Mouse (Mus musculus): ENCODE results near the gene Dcdc2a. TPM values are rescaled to one million over a fixed set of nuclear protein-coding genes. Genes with fewer than 3 reads are reported as not detected.

The Dcdc2a gene
- total RNA-seq, 1 experiment from 2014 or later: 0.33 TPM

DNA sequence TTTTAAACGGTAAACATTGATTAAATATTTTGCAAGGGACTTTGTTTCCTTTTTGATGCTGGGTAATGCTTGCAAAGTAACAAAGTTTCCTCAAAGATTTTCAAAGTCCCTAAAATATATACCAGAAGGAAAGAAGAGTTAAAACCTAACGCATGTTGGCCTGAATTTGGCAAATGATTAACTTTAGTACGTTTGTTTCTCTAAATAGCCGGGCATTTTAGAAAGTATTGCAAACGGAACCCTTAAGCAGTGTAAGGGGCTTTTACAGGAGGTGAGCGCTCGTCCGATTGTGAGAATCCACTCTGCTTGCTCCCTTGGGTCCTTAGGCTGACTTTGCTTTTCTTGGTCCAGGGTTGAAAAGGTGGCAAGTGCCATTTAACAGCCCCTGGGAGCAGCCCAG is 41.5 kb downstream of the Dcdc2a start:
- DNase-seq: no peak

DNA sequence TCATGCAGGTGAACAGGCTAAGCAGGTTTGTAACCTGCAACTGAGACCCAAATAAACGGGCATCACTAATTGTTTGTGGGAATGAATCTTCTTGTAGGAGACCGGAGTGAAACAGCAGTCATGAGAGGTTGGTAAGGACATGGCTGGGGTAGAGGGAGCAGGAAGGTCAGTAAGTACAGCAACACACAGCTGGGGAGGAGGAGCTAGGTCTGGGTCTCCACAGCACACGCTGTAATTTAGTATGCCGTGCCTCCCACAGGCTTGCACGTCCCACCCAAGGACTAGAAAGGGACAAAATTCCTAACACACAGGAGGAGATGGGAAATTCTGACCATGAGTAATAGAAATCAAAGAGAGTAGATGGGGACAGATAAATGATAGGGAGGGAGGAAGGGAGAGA is 42.8 kb downstream of the Dcdc2a start:
- no peak for DNase-seq

DNA sequence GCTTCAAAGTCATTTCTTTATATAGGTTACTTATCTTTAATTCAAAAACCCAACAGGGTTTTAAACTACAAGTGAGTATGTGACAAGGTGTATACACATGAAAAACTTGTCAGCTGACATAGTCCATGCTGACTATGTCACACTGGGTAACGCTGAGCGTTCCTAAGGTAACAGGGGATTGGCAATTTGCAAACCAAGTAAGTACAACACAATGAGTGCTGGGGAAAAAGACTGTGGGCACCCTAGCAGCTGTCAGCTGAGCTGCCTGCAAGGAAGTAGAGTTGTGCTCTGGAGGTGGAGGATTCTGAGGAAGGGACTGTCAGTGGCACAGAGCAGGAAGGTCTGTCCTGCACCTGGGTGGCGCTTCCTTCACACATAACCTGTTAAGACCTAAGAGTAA is 43.7 kb downstream of the Dcdc2a start:
- DNase-seq: no peak

DNA sequence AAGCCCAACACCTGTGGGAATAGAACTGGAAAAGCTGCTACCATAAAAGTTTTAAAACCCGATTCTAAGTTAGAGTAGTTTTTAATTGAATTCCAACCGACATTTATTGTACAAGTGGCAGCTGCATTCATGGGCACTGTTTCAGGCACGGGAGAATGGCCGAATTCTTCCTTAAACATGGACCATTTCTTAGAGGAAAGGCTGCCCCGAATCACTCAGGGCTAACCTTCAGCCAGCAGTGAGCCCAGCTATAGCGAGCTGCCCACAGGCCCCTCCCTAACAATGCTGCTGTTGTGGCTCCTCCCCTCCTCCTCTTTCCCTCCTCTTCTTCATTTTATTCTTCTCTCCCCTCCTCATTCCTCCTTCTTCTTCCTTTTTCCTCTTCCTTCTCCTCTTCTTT is 44.8 kb downstream of the Dcdc2a start:
- DNase-seq: no peak

DNA sequence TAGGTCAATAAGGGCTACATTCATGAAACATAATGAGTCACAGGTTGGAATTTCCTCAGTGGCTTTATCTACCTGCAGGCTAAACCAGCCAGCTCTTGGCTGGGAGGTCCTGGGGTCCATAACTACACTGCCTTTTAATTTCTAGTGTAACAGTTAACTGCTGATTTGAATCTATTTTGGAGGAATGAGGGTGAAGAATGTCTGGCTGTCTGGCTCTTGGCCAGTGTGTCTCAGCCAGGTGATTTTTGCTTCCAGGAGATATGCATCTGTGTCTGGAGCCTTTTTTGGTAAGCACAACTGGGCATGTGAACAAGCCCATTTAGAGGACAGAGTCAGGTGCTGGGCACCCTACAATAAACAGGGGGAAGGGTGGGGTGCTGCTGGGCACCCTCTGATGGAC is 49.9 kb downstream of the Dcdc2a start:
- DNase-seq: no peak

DNA sequence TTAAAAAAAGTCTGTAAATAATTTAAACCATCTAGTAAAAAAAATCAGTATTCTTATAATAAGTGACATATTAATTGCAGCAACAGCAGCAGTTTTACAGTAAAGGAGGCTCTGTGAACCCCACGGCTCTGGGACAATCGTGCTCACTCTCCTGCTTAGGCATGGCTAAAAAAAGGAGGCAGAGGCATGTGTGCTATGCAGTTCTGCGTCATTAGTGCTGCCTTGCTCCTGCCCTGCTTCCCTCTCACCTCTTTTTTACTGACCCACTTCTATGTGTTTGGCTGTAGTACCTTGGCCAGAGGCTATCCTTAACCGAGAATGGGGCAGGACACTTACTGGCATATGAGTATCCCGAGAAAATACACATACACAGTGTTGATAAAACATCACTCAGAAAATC is 50.9 kb downstream of the Dcdc2a start:
- DNase-seq: no peak

DNA sequence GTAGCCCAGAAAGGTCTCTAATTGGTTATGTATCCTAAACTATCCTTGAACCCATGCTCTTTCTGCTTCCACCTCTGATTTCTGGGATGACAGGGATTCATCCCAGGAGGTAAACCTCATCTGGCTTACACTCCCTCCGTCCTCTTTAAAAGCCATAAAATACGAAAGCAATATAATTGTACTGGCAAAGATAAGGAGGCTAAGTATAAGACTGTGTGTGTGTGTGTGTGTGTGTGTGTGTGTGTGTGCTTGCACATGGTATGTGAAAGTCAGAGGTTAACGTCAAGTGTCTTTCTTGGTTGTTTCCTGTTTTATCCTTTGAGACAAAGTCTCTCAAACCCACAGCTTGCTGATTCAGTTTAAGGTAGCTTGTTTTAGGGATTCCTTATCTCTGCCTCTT is 52.5 kb downstream of the Dcdc2a start:
- no peak for DNase-seq

DNA sequence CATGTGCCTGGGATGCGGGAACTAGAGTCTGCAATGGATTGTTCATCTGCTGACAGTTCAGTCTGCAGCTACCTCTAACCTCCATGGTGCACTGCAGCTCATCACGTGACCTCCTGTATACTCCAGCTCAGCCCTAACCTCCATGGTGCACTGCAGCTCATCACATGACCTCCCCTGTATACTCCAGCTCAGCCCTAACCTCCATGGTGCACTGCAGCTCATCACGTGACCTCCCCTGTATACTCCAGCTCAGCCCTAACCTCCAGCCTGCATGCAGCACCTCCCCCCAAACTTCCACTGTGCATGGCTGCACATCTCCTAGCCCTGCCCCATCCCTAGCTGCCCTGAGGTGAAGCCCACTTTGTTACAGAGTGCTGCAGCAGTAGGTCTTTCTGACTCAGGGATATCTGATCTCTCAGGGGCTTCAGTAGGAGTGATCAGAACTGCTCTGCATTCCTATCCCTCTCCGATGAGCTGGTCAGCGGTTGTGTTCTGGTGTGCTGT is 54.8 kb downstream of the Dcdc2a start:
- DNase-seq: no peak

DNA sequence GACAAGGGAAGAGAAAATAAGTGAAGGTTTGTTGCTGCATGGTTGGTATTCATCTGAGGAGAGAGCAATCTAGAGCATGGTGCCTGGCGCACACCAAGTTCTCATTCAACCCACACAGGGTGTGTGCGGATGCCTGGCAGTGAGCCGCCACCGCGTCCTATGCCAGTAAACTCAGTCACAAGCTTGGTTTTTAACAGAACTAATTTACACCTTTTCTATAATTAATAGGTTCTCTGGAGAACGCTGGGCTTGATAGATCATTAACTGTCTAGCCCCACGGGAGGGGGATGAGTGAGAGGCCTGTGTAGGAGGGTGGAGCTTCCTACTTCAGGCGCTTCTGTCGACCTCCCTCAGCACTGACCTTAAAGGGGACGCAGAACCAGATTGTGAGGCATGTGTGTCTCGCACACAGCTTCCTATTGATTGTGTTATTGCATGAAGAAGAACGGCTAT is 59.7 kb downstream of the Dcdc2a start:
- peak; percentile 38 for DNase-seq

DNA sequence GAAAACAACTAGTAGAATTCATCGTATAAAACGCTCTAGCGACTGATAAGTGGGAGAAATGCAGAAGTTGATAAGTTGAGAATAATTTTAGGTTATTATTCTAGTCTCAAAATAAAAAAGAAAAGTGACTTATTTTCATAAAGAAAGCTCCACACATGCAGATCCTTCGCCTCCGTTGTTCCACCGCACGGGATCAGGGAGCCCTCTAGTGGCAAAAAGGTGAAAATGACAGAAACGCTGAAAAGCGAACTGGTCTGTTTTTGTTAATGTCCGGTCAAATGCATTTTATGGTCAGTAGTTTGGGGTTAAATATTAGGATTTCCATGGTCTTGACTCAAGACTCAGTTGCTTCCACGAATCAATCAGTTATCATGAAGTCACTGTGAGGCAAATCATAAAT is 60.2 kb downstream of the Dcdc2a start:
- peak; percentile 60 for DNase-seq

DNA sequence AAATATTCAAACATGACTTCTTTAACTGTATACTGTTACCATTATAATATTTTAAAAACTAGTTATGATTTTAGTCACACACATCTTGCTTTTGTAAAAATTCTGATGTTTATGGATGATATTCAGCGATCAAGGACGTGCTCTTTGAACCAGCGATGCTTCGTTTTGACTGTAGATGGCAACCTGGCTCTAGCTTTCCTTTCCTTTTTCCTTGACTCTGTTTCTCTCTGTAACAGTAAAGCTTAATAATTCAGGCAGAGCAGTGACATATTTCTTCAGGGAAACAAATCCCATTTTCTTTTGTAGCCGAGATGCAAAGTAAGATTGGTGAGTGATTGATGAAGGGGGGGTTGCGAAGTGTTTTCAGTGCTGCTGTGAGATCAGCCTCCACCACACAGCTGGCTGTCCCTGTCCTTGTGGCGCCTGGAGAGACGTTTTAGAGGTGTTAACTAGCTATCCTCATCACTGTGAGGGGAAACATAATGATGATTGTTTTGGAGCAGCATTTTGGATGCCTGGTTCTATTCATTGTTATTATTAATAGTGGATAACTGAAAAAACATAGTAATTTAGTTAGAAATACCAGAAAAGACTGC is 67.0 kb downstream of the Dcdc2a start:
- no peak for DNase-seq

DNA sequence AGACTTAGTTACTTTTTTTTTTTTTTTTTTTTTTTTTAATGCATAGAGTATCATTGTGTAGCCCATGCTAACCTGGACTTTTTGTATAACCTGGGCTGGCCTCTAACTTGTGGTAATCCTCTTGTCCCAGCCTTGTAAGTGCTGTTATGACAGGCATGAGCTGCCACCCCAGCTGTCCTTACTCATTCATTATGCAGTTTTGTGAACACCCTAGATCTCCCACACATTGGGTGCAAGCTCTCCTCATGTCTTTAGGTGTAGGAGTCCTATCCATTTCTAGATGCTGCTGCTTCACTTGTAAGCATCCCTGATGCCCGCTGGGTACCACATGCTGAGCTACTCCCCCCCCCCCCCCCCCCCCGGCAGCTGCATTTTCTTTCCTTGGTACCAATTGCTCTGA is 71.4 kb downstream of the Dcdc2a start:
- DNase-seq: no peak

DNA sequence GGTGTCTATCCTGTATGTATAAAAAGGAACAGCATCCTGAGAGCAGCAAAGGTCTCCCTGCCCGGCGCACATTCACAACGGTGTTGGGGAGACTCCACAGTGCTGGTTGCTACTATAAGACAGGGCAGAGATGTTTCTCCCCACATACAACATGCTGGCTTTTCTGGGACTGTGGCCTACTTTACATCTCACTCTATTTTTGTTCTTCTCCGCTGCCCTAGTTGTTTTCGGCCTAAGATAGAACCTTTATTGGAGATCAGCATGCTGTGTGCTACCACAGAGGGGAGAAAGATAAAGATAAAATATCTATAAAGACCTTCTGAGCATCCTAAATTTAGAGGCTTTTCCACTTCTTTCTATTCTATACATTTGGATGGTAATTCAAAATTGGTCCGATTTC is 72.0 kb downstream of the Dcdc2a start:
- no peak for DNase-seq

DNA sequence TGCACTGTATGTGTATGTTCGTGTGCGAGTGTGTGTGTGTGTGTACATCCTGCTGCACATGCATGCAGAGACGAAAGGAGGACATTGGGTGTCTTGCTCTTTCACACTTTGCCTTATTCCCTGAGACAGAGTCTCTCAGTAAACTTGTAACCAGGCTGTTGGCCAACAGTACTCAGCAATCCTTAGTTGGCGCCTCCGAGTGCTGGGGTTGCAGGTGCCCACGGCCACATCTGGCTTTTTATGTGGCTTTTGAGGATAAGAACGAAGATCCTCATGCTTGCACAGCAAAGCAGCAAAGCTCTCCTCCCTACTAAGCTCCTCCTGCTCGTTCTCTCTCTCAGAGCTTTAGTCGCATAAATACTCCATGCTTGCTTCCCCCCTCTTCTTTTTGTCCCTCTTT is 73.0 kb downstream of the Dcdc2a start:
- DNase-seq: no peak

DNA sequence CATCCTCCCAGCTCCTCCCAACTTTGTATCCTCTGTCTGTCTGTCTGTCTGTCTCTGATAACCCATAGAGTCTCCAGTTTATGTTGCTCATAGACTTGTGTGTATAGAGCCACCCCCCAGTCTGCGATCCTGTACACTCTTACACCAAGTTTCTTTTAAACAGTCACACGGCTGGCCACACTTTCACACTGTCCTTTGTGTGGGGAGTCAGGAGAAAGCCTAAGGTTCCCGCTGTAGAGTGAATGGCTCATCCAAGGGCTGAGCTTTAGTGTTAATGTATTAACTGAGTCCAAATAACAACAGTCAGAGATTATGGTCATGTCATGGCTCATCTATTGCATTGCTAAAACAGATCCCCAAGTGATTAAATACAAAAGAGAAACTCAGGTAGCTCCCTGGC is 87.3 kb downstream of the Dcdc2a start:
- no peak for DNase-seq

DNA sequence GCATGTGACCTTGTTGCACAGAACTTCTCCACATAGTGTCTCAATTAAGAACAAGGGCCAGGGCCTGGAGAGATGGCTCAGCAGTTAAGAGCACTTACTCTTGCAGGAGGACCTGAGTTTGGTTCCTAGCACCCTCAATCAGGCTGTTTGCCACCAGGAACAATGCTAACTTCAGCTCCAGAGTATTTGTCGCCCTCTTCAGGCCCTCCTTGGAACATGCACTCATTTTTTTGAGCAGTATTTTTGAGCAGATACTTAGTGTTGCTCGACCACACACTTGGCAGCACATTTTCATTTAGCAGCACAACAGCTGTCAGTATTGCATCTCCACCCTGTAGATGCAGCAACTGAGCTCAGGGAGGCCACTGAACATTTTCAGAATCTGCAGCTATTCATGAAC is 88.3 kb downstream of the Dcdc2a start:
- no peak for DNase-seq

DNA sequence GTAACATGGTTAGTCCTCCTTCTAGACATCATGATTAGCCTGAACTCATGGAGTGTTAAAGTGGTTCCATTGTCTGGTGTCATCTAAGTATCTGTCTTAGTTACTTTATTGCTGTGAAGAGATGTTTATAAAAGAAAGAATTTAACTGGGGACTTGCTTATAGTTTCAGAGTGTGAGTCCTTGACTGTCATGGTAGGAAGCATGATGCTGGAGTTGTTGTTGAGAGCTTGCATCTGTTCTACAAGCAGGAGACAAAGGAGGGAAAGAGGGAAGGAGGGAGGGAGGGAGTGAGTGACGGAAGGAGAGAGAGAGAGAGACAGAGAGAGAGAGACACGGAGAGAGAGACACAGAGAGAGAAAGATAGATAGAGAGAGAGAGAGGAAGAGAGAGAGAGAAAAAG is 90.4 kb downstream of the Dcdc2a start:
- DNase-seq: no peak

DNA sequence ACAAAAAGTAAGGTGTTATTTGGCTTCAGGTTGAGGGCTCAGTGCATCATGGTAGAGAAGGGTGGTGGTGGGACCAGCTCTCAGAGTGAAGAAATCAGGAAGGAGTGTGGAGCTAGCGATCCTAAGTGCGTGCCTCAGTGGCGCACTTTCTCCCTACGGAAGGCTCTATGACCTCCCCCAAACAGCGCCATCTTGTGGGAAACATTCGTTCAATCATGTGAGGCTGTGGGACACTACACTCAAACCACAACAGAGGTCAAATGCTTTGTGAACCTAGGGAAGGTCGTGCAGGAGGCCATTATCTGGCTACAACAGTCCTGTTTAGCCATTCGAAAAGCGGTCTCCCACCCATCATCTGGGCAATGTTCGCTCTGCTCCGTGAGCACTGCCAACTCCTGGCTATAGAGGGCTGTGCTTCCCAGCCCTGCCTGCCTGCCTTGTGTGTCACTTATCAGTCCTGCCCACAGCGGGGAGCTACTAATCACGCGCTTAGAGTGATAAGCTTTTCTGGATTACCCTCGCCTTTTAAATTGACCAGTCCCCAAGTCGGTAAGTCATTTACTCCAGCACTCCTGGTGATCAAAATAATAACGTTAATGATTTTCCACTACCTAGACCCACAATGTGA is 94.5 kb downstream of the Dcdc2a start:
- DNase-seq: no peak

DNA sequence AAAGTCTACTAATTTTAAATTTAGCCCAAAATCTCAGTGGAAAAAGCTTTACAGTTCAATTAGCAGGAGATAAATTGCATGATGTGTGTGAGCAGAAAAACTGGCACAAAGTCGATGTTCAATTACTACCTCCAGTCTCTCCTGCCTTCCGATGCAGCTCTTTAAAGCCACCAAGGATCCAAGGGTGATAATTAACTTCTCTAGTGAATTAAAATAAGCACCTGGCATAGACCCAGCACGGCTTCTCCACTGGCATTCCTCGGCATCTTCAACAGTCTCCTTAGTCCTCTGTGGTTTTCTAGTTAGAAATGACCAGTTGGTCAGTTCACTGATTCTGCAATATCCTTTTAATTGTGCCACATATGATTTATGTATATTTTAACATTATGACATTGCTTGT is 95.1 kb downstream of the Dcdc2a start:
- DNase-seq: no peak

DNA sequence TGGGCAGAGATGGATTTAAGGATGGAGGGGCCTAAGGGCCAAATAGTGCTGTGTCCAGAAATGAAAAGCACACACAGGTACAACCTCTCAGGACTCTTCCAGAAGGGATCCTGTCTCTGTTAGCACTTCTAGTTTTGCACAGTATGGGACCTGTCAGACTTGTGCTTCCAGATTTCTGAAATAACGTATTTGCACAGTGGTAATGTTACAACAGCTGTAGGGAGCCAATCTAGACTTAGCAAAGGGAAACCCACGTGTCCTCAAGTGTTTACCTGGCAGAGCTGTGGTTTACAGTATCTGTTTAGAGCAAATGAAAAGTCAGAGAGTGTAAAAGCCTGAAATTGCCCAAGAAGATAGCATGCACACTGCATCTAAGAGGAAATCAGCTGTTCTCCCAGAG is 104.1 kb downstream of the Dcdc2a start:
- no peak for DNase-seq

DNA sequence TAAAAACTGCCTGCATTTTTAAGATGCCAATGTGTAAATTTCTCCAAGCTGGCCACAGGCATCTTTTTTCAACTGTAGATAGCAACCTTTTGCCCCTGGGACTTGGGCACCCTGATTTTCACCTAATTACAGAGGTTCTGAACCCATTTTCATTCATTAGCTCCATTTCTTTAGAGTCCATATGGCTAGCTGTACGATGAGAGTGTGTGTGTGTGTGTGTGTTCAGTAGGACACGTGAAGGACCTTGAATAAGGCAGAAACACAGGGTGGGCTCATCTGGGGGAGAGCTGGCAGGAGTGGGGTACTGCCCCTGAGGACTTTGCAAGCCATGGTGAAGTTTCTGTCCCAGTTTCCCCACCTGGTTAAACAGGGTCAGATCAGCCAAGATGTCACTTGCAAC is 105.0 kb downstream of the Dcdc2a start:
- no peak for DNase-seq

DNA sequence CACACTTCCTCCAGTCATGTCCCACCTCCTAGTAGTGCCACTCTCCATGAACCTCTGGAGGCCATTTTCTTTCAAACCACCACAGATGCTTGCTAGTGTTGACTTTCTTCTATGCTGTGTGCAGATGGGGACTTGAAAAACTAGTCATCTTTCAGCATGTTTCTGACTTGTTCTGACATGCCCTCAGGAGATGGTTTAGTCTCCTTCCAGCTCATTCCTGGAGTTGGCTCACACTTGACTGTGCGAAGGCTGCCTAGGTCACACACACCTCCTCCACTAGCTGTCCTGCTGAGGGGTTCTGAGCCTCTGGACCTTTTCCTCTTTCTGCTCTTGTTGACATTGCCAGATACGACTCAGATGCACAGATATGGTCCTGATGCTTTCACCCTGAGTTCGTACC is 106.8 kb downstream of the Dcdc2a start:
- DNase-seq: no peak

DNA sequence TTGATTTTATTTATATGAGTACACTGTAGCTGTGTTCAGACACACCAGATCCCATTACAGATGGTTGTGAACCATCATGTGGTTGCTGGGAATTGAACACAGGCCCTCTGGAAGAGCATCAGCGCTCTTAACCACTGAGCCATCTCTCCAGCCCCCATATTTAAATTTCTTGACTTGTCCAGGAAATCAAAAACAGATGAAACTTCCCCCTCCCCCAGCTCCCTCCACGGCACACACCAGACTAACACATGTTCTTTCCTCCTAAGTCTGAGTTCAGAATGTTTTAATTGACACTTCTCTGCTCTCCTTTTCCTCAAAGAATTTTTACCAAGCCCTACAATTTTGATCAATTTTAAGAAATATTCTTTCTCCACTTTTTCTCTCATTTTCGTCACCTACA is 113.1 kb downstream of the Dcdc2a start:
- no peak for DNase-seq

DNA sequence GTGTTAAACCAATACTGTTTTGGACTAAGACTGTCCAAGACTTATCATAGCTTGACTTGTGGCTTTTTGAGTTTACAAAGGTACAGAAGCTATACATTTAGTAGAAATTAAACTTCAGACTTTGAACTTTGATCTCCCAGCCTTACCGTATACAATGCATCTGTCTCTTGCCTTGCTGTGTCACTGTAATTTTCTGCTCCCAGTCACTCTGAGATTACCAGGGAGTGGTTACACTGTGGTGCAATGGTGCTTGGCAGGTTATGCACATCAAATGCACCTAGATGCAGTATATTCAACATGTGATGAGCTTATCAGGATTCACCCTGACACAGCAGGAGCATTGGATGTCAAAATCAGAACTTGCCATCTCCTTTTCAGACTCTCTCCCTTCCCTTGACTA is 122.0 kb downstream of the Dcdc2a start:
- no peak for DNase-seq

All from adrenal gland, postnatal 14 days (tissue).